Mouse (Mus musculus) layer of hippocampus, adult 11-12 months (tissue): ENCODE data around the gene Glis2.
A peak's percentile ranks its signal among the peaks of the same experiment; 100 is the strongest.

ENCODE experiments used
- DNase-seq: peaks from one replicate; pipeline ENCODE4 v3.0.0; 2022; ENCODE audit warnings: low spot score

The Glis2 gene

DNA sequence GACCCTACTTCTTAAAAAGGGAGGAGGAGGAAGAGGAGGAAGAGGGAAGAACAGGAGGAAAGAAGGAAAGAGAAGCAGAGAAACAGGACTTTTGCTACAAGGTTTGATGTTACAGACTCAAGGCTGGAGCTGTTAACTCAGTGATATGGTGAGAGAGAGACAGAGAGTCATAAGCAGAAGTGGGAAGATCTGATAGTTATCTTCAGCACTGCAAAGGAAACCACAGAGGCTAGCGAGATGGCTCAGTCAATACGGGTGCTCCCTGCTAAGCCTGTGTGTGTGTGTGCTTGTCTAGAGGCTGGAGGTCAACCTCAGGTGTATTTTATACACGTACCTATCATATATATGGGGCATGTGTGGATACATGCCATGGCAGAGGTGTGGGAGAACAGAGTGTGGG lies 10.7 kb upstream of the Glis2 start:
- no peak for DNase-seq

DNA sequence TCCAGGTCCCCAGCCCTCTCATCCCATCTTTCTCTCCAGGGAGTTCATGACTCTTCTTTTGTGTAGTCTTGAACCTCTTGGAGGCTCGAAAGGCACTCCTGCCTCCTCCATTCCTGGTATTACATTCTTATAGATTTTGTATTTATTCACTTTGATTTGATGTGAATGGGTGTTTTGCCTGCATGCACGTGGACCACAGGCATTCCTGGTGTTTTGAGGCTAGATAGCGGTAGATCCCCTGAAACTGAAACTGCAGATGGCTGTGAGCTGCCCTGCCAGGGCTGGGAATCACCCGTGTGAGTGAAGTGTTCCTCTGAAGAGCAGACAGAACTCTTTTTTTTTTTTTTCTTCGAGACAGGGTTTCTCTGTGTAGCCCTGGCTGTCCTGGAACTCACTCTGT lies 10.1 kb upstream of the Glis2 start:
- DNase-seq = no peak

DNA sequence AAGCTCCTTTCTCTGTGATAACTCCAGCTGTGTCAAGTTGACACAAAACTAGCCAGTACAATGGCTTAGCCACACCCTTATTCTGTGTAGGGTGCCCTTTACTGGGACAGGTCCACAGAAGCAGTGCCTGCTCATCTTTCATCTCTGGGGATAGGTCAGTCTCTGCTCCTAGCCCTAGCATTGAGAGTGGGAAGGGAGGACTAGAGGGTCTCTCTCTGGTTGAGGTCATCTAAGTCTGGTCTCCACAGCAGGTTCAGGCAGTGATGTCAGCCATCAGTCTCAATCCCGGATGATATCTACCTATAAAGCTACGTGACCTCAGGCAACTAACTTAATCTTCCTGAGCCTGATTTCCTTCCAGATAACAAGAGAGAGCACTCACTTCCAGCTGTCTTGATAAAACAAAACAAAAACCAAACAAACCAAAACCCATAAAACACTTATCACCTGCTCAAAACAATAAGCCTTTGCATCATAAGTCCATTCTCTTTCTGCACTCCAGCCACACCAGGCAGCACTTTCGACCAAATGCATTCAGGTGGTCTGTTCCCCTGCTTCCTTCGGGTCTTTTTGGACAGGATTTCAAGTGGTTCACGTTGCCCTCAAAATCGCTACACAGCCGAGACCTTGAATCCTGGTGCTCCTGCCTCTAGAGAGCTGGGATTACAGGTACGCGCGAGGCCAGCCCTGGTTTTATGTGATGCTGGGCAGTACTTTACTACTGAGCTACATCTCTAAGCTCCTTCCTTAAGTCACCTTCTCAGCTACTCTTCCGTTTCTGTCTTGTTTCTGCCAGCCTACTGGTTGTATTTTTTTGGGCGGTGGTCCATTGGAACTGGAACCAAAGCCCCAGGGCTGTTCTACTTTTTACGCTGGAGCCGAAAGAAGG lies 8.6 kb upstream of the Glis2 start:
- no peak for DNase-seq

DNA sequence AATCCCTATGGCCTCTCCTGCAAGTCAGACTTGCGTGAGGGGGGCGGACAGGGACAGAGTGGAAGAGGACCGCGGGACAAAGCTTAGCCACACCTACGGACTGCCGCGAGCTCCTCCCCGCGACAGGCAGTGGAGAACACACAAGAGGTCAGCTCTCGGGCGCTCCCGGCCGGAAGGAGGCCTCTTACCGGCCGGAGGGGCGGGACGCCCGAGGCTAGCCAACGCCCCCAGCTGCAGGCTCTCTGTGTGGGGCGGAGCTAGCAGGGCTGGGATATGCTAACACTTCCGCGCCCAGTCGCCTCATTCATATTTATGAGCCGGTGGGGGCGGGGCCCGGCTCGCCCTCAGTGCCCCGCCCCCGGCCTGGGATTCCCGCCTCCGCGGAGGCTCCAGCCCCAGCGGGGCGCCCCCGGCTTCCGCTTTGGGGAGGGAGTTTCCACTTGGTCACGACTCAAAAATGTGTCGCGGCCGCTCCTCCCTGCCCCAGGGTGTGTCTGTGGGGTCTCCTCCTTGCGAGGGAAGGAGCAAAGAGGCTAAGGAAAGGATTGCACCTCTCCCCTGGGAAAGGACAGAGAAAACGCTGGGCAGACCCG lies 7.9 kb upstream of the Glis2 start:
- DNase-seq = peak; percentile 93

DNA sequence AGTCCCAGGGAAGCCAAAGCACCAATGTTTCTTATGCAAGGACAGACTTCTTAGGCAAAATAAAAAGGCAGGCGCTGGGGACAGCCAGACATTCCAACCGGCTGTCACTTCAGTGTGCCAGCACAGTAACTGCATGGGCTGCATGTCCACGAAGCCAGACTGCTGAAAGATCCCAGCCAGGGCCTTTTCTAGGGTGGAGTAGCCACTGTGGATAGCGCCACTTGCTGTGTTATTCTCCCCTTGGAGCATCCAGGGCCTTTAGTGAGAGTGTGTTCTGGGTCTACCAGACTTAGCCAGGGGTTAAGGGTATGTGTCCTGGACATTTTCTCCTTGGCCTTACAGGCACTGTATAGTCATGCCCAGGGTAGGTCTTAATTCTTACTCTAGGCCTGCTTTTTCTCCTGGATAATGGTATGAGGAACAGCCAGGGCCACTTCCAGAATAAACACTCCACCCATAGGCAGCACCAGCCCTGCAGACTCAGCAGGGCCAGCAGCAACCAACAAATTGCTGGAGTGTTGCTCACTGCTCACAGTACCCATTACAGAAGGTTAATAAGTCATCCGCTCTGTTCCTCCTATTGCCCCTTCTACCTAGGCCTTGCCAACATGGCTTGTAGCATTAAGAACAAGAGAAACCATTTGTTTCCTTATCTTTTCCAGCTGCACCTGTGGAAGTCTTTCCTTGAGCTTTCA lies 6.8 kb upstream of the Glis2 start:
- no peak for DNase-seq

DNA sequence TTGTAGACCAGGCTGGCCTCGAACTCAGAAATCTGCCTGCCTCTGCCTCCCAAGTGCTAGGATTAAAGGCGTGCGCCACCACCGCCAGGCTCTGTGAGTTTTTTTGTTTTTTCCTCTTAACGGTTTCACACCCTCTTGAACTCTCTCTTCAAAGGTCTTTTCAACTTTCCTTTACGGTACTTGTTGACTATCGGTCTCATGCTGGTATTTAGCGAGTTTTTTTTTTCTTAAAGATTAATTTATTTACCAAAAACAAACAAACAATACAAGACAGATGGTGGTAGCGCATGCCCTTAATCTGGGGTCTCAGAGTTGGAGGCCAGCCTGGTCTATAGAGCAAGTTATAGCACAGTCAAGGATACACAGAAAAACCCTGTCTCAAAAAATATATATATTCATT lies 4.3 kb upstream of the Glis2 start:
- DNase-seq = no peak

DNA sequence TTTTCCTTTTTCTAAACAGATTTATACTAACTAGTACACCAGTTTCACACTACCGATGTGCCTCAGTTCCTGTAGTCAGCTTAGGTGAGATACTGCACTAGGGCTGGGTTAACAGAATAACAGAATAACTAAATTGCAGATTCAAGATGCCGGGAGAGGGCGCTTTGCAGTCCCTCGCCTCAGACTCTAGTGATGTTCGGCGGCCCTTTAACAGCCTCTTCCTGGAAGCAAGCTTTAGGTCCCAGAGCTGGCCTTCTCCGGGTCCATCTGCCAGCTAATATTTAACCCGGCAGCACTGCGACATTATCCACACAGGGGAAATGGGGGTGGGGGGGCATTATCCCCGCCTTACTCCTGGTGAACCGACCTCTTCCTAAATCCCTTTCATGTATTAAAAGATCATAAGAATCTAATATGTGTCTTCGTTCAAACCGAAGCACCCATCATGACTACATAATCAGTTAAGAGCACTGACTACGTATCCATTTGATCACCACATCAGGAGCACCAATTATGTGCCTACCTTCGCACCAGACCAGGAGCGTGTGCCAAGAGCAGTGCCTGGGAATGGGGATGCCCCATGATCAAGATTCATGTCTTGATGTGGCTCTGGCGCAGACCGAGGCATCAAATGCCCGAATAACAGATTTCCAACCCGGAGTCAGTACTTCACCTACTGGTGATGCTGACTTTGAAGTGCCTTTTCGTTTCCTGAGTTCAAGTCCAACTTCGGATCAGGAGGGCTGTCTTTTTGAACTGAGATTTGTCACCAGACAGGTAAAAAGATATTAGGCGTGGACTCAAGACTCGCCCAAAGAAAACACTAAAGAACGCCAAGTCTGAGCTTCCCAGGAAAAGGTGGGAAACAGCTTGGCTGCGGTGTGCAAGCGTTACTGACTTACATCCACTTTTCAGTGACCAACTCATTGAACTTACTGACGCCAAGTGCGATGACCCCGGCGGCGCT lies 1.3 kb upstream of the Glis2 start:
- DNase-seq = peak; percentile 63

DNA sequence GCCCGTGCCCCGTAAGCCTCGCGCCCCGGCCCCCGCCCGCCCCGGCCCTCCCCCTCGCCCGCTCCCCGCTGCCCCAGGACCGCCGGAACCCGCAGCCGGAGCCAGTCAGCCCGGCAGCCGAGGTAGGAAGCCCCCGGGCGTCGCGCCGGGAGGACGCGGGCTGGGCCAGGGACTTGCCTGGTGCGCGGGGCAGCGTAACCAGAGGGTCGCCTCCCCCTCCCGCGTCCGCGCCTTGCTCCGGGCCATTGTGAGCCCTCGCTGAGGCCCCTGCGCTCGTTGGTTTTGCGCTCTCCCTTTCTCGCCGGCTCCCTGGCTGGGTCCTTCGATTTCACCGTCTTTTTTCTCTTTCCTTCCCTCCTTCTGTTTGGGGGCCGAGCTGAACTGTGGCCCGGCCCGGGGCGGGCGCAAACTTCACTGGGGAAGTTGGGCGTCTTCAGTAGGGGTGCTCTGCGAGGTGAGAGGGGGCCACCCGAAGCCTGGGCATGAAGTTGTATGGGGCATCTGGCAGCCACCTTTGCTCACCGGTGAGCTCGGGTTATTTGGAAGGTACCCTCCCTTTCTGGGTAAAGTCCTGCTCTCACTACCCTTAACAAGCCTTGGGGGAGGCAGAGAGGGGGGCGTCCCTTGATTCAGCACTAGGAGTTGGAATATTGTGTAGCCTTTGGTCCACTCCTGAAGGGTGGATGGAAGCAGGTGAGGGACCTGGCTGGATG lies 457 bp downstream of the Glis2 start:
- no peak for DNase-seq

DNA sequence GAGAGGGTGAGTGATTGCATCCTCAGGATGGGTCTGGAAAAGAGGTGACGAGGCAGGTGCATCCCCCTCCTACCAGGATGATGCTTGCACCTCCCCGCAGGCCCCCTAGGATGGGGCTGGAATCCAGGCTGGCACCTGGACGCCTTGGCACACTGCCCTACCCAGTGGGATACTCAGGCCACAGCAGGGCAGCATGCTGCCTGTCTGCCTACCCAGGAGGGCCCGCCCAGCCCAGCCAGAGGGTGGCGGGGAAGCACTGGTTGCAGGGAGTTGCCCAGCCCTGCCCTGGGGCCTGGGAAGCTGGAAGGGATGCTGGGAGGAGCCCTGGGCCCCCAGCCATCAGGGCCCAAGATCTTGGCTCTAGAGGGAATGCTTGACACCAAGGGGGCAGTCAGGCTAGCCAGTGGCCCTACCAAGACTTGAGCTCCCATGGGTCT lies 1.0 kb downstream of the Glis2 start:
- DNase-seq = no peak

DNA sequence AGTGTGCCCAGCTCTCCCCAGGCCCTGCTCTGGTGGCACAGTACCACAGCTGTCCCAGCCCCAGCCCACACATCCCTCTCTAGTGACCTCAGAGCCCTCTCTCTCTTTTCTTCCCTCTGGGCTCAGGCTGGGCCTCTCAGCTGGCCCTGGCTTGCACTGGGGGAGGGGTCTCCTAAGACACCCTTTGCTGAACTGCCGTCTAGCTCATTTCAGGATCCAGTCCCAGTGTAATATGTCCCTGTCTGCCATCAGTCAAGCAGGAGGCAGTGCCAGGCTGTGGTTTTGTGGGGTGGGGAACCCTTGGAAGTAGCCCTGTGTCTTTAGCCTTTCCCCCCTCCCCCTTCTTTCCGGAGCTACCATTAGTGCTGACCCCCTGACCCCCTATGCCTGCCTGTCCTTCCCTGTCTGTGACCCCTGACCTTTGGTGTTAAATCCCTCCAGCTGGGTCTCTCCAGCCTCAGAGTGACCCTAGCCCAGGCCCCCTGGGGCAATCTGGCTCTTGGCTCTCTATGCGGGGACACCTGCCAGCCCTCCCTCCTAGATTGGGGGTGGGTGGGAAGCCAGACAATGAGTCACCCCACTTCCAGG lies 1.7 kb downstream of the Glis2 start:
- no peak for DNase-seq

DNA sequence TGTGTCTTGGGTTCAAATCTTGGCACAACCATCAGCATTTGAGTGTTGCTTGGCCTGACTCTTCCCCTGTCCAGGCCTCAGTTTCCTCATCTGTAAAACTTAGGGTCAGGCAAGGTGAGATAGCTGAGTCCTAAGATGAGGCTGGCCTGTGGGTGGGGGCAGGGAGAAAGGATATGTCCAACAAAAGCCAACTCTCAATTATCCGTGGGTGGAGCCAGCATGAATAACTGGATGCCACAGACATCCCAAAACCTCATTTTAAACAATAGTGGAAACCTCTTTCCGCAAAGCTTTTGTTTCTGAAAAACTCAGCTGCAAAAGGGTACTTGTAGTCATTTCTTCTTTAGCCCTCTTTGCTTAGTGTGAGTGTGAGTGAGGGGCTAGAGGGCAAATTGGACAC lies 2.3 kb downstream of the Glis2 start:
- no peak for DNase-seq

DNA sequence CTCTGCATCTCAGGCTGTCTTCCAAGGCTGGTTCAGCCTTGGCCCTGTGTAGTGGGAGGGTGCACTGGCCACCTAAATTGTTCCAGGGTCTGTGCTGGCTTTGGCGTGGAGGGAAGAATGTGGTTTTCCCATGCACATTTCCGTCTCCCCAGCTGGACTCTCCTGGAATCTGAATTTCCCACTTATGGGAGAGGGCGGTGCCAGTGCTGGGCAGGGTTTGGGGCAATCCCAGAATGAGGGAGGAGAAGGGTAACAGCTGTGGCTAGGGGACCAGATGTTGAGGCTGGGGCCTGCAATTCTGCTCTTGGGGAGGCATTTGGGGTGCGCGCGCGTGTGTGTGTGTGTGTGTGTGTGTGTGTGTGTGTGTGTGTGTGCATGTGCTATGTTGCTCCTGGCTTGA lies 2.8 kb downstream of the Glis2 start:
- DNase-seq = no peak

DNA sequence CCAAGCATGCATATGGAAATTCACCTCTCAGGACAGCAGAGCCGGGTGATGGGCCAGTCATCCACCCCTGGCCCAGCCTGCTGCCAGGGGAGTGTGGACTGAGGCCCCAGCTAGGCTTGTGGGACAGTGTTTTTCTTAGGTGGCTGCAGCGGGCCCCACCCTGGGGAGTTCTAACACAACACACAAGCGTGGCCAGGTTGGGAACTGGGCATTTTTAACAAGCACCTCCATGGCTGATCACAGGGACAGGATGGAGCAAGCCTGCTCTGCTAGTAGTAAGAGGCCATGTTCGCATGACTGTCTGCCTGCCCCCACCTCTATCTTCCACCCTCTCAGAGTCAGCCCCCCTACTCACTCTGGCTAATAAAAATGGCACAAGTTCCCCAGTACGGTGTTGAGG lies 3.5 kb downstream of the Glis2 start:
- no peak for DNase-seq

DNA sequence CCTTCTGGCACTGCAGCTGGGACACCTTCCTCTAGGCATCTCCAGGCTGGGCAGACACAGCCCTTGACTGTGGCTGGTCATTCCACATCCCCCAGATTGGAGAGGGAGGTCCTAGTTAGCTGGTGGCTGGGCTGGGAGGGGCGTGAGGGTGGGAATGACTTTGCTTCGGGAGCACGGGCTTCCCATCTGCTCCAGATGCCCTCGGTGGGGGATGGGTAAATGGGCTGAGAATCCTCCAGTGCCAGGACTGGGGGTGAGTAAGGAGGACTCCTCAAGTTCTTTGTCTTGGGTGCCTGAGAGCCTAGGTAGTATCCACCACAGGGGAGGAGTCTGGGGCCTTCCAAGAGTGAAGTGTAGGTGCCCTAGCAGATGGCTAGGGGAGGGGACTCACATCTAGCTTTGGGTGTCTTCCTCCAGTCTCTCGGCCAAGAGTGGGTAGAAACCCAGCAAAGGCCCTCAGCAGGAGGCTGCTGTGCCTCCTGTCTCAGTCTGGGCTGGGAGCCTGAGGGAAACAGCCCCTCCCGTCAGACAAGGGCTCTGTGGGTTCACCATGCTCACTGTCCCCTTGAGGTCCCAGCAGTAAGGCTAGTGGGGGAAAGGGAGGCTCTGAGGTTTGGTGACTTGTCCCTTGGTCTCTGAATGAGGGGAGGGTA lies 4.5 kb downstream of the Glis2 start:
- DNase-seq = no peak

DNA sequence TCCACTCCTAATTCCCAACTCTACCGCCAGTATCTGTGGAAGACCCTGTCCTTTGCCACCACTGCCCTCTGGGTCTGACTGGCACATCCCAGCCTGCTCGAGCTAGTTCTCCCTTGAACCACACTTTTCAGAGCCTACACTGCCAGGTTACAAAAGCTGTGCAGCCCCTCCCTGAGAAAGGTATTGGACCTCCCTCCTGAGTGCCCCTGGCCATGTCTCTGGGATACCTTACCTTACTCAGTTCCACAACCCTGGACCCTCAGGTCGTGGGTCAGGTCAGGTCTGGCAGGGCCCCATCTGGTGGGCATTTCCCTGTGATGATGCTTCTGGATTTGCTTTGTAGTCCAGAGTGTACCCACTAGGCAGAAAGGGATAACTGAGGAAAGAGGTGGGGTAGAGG lies 5.1 kb downstream of the Glis2 start:
- DNase-seq = no peak

DNA sequence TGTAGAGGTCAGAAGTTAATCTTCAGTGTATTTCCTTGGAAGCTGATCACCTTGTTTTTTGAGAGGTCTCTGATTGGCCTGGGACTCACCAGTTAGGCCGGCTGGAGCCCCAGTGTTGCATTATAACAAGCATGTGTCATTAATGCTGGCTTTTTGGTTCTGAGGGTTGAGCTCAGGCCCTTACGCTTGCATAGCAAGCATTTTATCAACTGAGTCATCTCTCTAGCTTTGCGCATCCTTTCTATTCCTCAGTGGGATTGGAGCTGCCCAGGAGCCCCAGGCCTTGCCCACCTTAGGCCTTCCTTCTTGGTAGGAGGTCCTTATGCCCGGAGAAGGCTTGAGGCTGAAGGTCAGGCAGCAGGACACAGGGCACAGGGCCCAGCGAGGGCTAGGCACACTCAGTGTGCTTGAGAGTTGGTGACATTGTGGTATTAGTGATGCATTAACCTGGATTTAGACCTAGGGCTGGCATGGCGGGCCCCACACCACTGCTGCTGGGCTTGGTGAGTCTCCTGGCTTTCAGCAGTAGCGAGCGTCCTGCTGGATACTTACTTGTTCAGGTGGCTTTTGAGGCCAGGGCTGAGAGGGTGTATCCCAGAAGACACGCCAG lies 6.3 kb downstream of the Glis2 start:
- no peak for DNase-seq

DNA sequence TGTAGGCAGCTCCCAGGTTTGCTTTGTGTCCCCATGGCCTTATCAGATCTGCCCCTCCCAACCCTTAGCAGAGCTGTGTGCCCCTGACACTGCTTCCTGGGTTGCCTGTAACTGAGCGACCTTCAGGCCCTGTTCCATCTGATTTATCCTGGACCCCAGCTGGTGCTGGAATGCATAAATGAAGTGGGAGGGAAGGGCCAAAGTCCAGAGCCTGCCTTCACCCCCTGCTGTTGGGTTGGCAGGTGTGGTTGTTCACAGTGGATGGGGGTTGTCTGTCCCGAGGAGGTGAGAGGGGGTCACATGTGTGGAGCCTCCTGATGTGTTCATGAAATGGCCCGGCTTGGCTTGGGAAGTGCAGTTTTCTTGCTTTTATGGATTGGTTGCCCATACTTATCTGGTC lies 7.7 kb downstream of the Glis2 start:
- DNase-seq = no peak

DNA sequence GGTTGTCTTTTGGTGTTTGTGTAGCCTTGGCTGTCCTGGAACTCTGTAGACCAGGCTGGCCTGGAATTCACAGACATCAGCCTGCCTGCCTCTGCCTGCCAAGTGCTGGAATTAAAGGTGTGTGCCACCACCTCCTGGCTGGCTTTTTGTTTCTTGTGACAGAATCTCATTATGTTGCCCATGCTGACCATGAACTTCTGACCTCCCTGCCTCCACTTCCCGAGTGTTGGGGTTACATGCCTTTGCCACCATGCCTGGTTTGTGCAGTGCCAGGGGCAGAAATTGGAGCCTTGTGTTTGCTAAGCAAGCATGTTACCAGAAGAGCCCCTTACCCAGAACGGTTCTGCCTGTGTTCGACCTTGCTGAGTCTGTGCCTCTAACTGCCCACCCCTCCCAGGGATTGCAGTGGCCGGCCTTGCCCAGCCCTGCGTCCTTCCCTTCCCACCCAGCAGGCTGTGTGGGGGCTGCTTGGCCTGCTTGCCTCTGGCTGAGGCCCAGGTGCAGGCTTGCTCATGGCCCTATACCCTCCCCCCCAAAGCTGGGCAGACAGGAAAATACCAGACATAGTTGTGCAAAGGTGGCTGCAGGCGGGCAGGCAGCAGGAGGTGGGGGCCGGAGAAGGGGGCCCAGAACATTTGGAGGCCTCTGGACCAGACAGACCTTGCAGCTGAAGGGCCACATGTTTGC lies 8.4 kb downstream of the Glis2 start:
- DNase-seq = no peak

DNA sequence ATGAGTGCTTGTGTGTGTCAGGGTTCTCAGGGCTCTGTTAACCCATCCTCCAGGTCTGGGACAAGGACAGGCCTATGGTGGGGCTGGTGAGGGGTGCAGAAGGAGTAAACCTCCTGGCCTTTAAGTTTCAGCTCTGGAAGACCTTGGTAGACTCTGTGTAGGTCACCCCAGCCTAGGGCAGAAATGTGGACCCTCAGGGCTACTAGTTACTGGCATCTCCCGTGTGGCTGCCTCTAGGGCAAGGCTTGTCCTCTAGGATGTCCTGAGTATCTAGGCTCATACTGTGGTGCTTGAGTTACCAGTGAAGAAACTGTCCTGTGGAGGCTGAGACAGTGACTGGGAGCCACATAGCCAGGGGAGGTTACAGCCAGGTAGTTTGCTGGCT lies 8.9 kb downstream of the Glis2 start:
- DNase-seq = no peak
